Mouse (Mus musculus) E14TG2a.4 (cell line): Measurements from ENCODE around the gene Itgb5.

Experiments used
- CTCF ChIP-seq: conservative IDR thresholded peaks from 2 replicates; pipeline ENCODE4 v1.5.1; 2014; ENCODE audit warnings: low read length
- NANOG ChIP-seq: IDR thresholded peaks from 2 replicates; pipeline ENCODE4 v1.6.1; 2014; ENCODE audit warnings: borderline replicate concordance, low read length, mixed read lengths
- POU5F1 ChIP-seq: IDR thresholded peaks from 2 replicates; pipeline ENCODE4 v1.6.1; 2014; ENCODE audit warnings: low read length, borderline replicate concordance

DNA sequence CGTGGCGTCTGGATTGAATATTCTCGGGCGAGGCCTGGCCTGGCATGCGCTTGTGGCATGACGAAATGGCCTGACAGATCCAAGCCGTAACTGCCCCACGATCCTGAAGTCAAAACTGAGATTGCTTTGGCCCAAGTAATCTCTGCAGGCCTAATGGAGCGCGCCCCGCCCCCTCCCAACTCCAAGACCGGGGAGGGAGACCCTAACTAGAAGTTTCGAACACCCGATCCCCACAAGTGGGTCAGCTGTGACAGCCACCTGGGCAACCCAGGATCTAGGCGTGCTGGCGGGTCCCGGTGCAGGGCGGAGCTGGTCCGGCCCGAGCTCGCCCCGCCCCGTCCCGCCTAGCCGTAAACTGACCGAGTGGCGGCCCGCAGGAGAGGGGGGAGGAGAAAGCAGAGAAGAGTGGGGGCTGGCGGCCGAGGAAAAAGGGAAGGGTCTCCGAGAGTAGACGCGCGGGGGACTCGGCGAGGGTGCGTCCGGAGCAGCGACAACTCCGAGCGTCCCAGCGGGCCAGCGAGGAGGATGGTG, at the start of gene Itgb5:
- TF ChIP-seq CTCF (no peak), POU5F1 (no peak), NANOG (no peak)
